Comparison of ENCODE assay signal across 8 mouse cellular contexts in genomic region chr7:63816056-63816941, GRCm38 (mm10).
A peak's percentile ranks its signal among the peaks of the same experiment; 100 is the strongest.
DNase-seq lines count a peak whose midpoint lies in the region; ATAC-seq and TF ChIP-seq lines count a peak whose summit lies in the region.

No protein-coding gene starts in this region.

- H3K9ac ChIP-seq in limb, embryonic 14.5 days (ENCODE audit: low read depth, low read length, severe bottlenecking), result no peak overlapping the region

- H3K4me2 ChIP-seq in limb, embryonic 14.5 days (replicated peaks; ENCODE audit: low read depth, low read length, severe bottlenecking), result no peak overlapping the region

- H3K27ac ChIP-seq in brown adipose tissue, adult 24 weeks (replicated peaks; ENCODE audit: low read depth, low read length), result peak overlapping the region; percentile 68; the same call in 1 of the 2 replicates
- peak overlapping the region; percentile 59 for H3K27ac ChIP-seq in limb, embryonic 14.5 days (replicated peaks; ENCODE audit: low read depth, low read length)

- no peaks in the 10 kb centered on the region for H3K27me3 ChIP-seq in limb, embryonic 14.5 days (ENCODE audit: control insufficient read depth, insufficient read depth, low read length)

- intact Hi-C loops in left cerebral cortex, postnatal 36 days (cut with DNase I), result no loop called here

- no peak overlapping the region for H3K4me3 ChIP-seq in brown adipose tissue, adult 24 weeks (ENCODE audit: insufficient read depth, low read depth, low read length)
- no peak overlapping the region for H3K4me3 ChIP-seq in limb, embryonic 14.5 days (replicated peaks; ENCODE audit: low read length)

- H3K9me3 ChIP-seq in limb, embryonic 14.5 days (ENCODE audit: control insufficient read depth, low read length), result no peaks in the 10 kb centered on the region

- no peak for TF ChIP-seq POLR2A in limb, embryonic 14.5 days (IDR thresholded peaks at IDR 0.05; ENCODE audit: borderline replicate concordance, extremely low read depth, insufficient read depth, insufficient read length)

- 59% methylated on average over 10 of the region's 10 CpGs for WGBS in limb, embryonic 14.5 days

- ATAC-seq in limb, embryonic 14.5 days (ENCODE audit: low FRiP score, low read depth), result peak; percentile 34; the same call in 1 of the 2 replicates

- peaks cover 11% of the 10 kb centered on the region for H3K4me1 ChIP-seq in brown adipose tissue, adult 24 weeks (ENCODE audit: control insufficient read depth, insufficient read depth, insufficient read length, low read length)
- H3K4me1 ChIP-seq in limb, embryonic 14.5 days (ENCODE audit: control insufficient read depth, insufficient read depth, low read length), result peaks cover 9% of the 10 kb centered on the region; the same call in 1 of the 2 replicates

- no peaks in the 10 kb centered on the region for H3K36me3 ChIP-seq in limb, embryonic 14.5 days (ENCODE audit: control insufficient read depth, insufficient read depth, low read length)

- DNase-seq in cerebellum, postnatal 10 days, result peak; percentile 66 to 75
- no peak for DNase-seq in cerebellum, adult 8-10 months
- DNase-seq in heart, postnatal 4 days, result peak; percentile 26
- no peak for DNase-seq in limb, embryonic 14.5 days (ENCODE audit: low spot score)
- peak; percentile 29 to 63 for DNase-seq in thymus, adult 18-20 months
- no peak for DNase-seq in left cerebral cortex, postnatal 36 days (ENCODE audit: low spot score in 2 of 2)
- no peak for DNase-seq in c-Kit-positive CD71-positive TER-119-positive erythroid progenitor cells, embryonic 14.5 days (ENCODE audit: low spot score)

Comparison
In these comparisons a context has a peak if more than half of its experiments do, and no peak if none do; other contexts are left out.
1. DNase-seq: peak in cerebellum, postnatal 10 days (2 of 2), heart, postnatal 4 days (single experiment) and thymus, adult 18-20 months (2 of 2); none in cerebellum, adult 8-10 months (single experiment), limb, embryonic 14.5 days (single experiment), left cerebral cortex, postnatal 36 days (0 of 2) and c-Kit-positive CD71-positive TER-119-positive erythroid progenitor cells, embryonic 14.5 days (single experiment).